Mouse (Mus musculus): ENCODE data around the gene Fam24b. TPM values are rescaled to one million over a fixed set of nuclear protein-coding genes. Genes with fewer than 3 reads are reported as not detected.

Gene Fam24b
- total RNA-seq, 2 experiments from 2014 or later = not detected

Other genes with a start within 250 kb of the Fam24b start
- gene 4933402N03Rik, start 183.2 kb downstream of the Fam24b start, total RNA-seq (2021) = not detected
- gene 5430419D17Rik, start 155.1 kb downstream of the Fam24b start, total RNA-seq (2021) = under 1 TPM in 1 of 2 experiments, not detected in 1; 0.05 TPM
- not detected for gene Cuzd1, start 7.2 kb downstream of the Fam24b start, total RNA-seq (2021)
- gene Fam24a, start 4.3 kb upstream of the Fam24b start, total RNA-seq (2021) = not detected
- 10 to 100 TPM; 24.0 to 29.3 TPM for gene 2310057M21Rik, start 33.2 kb upstream of the Fam24b start, total RNA-seq (2021)
- 10 to 100 TPM; 50.0 to 56.9 TPM for gene Pstk, start 41.6 kb upstream of the Fam24b start, total RNA-seq (2021)
- 10 to 100 TPM; 50.9 to 53.3 TPM for gene Ikzf5, start 81.0 kb upstream of the Fam24b start, total RNA-seq (2021)
- 10 to 100 TPM; 81.1 to 84.4 TPM for gene Acadsb, start 81.1 kb upstream of the Fam24b start, total RNA-seq (2021)
- not detected for gene Hmx3, start 213.4 kb upstream of the Fam24b start, total RNA-seq (2021)
- gene Hmx2, start 219.3 kb upstream of the Fam24b start, total RNA-seq (2021) = not detected
- gene Bub3, start 230.7 kb upstream of the Fam24b start, total RNA-seq (2021) = 10 to 100 TPM; 57.4 to 61.9 TPM